Mouse (Mus musculus) liver, adult (tissue): Measurements from ENCODE around the gene Dcaf11.
A peak's percentile ranks its signal among the peaks of the same experiment; 100 is the strongest.

Experiments
- GATA4 ChIP-seq: IDR thresholded peaks from 2 replicates; pipeline ENCODE4 v1.6.1; 2014; ENCODE audit warnings: mild to moderate bottlenecking, low read length; ENCODE audit not compliant: insufficient replicate concordance

Dcaf11 gene

DNA sequence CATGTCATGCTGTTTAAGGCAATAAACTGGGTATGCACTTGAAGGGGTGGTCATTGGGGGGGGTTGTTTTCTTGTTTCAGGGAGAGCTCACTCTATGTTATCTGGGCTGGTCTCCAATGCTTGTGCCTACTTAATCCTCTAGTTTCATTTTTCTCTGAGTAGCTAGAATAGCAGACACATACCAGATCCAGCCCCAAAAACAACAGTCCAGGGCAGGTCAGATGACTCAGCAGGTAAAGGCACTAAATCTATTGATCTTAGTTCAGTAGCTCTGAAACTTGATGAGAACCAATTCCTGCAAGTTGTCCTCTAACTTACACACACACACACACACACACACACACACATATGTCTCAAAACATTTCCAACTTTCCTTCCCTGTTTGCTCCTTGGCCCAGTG, 12.0 kb downstream of the Dcaf11 start:
- no peak for TF ChIP-seq GATA4

GRCm38 (mm10) chr14:55575302-55575701, 15.5 kb downstream of the Dcaf11 start, which contains the start of gene Fitm1:
Gene Fitm1 (plus strand): TSS chr14:55575617.
- TF ChIP-seq GATA4: no peak

GRCm38 (mm10) chr14:55575711-55576110, 15.9 kb downstream of the Dcaf11 start:
- TF ChIP-seq GATA4: no peak

GRCm38 (mm10) chr14:55576376-55576775, 16.6 kb downstream of the Dcaf11 start:
- TF ChIP-seq GATA4: no peak

DNA sequence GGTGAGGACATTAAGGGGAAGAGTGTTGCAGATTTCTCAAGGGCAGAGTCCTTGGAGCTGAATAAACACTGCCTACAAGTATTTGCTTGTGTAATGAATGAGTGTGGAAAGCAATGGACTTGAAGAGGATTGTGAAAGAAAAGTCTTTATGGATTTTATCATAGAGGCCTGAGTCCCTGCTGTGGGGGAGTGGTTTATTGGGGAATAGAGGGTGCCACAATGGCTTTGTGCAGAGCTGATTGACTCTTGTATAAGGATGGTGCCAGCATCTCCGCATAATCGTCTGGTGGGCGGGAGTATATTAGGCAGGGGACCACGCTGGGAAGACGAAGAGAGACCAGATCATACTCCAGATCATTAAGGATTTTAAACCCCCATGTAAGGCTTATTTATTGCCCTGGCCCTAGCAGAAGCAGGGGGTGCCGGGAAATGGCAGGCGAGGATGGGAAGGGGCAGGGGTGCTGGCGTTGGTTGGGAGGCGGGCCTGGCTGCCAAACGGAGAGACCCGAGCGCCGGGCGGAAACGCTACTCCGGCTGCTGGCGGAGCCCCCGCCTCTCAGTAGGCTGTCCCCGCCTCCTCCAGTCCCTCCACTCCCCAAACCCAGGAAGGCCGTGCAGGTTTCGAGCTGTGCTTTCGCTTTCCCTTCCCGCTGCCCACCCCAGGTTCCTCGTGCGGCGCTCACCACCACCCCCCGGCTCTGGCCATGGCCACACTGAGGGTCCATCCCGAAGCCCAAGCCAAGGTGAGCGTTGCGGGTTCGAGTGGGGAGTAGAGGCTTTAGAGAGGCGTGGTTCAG, 18.3 kb downstream of the Dcaf11 start, which contains the start of gene Psme1:
Gene Psme1, plus strand, starts transcription at position 253 of the 797 bp plus-strand sequence.
- TF ChIP-seq GATA4: no peak

DNA sequence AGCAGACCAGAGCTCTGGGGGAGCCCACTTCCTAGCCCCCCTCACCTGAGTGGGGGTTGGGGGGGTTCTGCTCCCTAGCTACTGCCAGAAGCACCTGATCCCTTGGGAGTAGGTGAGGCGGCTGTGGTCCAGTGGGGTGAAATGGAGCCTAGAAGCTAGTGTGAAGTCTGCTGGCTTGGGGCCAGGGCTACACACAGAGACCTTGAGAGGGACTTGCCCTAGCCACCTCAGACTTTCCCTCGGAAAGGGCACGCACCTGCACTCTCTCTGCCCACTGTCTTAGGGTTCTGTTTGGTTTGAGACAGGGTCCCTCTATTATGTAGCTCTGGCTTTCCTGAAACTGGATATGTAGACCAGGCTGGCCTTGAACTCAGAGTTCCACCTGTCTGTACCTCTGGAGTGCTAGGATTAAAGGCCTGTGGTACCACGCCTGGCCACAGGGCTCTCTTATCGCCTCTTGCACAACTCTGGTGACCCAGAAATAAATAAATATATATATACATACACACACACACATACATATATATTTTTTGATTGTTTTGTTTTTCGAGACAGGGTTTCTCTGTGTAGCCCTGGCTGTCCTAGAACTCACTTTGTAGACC, 19.0 kb downstream of the Dcaf11 start:
- no peak for TF ChIP-seq GATA4

DNA sequence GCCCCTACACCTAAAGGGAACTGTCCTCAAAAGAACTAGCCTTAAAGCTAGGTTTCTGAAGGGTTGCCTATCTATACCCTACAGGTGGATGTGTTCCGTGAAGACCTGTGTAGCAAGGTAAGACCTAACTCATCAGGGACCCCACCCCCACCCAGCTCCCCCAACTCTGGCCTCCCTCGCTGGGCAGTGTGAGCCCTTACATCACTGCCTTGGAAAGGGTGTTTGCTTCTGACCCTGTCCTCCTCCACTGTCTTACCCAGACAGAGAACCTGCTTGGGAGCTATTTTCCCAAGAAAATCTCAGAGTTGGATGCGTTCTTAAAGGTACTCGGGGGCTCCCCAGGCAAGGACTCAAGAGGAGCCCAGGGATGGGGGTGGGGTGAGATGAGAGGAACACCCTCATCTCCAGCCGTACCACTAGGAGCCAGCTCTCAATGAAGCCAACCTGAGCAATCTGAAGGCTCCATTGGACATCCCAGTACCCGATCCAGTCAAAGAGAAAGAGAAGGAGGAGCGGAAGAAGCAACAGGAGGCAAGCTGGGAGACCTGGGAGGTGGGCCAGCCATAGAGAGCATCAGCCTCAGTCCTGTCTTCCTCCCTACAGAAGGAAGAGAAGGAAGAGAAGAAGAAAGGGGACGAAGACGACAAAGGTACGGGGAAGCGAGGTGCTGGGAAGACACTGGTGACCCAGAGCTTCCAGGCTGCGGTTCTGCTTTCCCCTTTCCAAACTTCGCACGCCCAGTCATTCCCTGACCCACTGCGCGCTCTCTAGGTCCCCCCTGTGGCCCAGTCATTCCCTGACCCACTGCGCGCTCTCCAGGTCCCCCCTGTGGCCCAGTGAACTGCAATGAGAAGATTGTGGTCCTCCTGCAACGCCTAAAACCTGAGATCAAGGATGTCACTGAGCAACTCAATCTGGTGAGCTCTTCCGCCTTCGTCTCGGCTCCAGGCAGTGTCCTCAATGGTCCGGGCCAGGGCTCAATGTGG, 20.0 kb downstream of the Dcaf11 start:
- no peak for TF ChIP-seq GATA4

DNA sequence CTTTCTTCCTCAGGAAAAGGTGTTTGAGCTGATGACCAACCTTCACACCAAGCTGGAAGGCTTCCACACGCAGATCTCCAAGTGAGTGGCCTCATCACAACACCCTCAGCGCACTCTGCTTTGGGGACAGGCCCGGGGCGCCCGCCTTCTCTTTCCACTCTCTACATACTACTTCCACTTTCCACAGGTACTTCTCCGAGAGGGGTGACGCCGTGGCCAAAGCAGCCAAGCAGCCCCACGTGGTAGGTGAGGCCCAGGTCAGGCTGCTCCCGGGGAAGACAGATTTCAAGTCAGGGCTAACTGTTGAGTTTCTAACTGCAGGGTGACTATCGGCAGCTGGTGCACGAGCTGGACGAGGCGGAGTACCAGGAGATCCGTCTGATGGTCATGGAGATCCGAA, 20.9 kb downstream of the Dcaf11 start:
- no peak for TF ChIP-seq GATA4

DNA sequence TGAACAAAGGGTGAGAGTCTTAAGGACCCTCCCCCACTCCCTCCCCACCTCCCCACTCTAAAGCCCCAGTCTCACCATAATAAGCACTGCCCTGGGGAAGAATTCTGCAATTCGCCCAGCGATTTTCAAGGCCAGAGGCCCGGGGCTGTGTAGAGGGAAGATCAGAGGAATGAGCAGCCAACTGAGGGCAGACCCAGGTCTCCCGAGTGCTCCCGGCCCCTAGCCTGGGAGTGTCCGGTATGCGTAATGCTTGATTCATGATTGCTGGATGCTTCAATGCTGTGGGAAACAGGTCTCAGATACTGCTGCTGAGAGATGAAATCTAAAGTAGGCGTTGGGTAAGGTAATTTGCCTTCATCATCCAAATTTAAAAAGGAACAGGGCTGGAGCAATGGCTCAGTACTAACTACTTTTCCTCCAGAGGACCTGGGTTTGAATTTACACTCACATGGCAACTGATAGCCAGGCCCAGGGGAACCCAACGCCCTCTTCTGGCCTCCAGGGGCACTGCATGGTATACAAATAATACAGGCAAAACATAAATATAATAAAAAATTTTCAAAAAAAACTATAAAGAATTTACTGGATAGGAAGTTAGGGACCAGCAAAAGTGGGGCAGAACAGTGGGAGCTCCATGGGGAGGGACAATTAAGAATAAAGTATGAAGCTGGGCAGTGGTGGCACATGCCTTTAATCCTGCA, 22.3 kb downstream of the Dcaf11 start:
- no peak for TF ChIP-seq GATA4

DNA sequence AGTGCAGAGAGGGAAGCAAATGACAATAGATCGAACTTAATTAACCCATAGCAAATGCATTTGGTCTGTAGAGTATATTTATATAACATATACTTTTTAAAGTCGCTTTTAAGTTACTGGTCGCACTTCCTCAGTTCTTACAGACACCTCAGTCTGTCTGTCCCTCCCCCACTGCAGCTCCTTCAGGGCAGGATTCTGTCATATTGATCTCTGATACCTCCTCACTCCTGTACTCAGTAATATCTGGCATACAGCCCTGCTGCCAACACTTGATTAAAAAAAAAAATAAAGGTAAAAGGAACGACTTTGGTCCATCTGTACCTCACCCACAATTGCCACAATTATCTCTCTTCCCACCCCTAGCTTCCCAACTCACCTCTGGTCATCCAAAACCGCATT, 24.5 kb downstream of the Dcaf11 start:
- no peak for TF ChIP-seq GATA4

DNA sequence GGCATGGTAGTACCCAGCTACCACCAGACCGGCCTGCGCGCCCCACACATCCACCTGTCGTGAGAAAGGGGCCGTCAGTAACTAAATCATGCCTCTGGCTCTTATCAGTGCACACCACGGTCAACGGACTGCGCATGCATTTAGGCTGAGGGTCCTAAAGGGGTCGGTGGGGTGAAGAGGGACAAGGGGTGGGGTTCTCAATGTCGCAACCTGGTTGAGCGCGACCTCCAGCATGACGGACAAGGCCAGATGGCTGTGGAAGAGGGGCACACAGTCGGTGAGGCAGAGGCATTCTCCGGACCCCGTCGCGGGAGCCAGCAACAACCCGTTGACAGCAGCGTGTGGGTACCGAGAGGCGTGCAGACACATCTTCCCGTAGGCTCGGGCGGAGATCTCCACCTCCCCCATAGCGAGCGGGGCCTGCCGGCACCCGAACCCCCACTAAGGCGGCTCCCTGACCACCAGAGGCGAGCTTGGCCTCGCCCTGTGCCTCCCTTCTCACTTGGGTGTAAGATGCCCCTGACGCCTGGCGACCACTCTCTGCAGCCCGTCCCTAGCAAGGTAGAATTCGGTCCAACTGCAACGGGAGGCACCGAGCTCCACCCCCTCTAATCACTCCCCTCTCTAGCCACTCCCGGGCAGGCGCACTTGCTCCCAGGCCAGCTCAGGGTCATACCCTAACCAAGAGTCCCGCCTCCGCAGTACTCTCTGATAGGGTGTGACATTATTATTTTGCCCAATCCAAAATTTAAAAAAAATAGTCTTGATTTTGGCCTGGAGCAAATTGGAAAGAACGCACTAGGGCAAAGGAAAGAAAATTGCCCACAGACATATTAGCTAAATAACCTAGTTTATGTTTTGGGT, 25.1 kb downstream of the Dcaf11 start, which contains the start of gene Emc9:
Gene Emc9, minus strand, starts transcription at position 601 of the 864 bp plus-strand sequence.
- TF ChIP-seq GATA4: peak; percentile 24; the same call in 1 of the 2 replicates

DNA sequence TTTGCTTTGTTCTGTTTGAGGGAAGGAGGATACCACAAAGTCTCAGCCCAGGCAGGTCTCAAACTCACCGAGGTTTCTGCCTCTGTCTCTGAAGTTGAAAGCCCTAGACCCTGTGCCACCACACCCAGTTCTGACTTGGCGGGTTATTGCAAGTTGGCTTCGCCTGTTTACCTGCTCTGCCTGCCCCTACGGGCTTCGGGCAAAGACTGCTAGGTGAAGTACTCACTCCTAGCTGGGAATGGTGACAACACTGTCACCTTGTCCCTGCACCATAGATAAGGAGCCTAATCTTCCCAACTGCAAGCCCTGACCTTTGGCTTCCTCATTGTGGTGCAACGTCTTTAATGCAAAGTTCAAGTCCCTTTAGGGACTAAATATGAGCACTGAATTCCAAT, 25.8 kb downstream of the Dcaf11 start:
- peak; percentile 77; the same call in 1 of the 2 replicates for TF ChIP-seq GATA4

DNA sequence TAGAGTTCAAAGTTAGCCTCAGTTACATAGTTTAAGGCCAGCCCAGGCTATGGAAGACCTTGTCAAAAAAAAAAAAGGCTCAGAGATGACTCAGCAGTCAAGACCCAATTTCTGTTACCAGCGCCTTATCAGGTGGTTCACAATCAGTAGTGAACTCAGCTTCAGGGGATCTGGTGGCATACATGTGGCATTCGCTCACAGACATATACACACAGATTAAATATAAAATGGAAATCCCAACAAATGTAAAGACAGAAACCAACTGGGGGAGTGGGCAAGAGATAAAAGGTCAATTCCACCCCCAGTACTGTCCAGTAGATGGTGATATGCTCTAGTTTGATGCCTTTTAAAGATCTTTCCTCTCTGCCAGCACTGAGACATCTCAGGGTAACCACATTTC, 26.3 kb downstream of the Dcaf11 start:
- TF ChIP-seq GATA4: no peak

GRCm38 (mm10) chr14:55589271-55589670, 29.5 kb downstream of the Dcaf11 start:
- no peak for TF ChIP-seq GATA4
